Mouse (Mus musculus): ENCODE measurements around the gene Cib3. TPM values are rescaled to one million over a fixed set of nuclear protein-coding genes. Genes with fewer than 3 reads are reported as not detected.

Cib3 gene
- polyA plus RNA-seq, 1 experiment from 2014 or later, result not detected

Other genes with a start within 250 kb of the Cib3 start
- 0.32 and 0.45 TPM in 2 replicates for gene Cyp4f18, start 203.2 kb downstream of the Cib3 start, polyA plus RNA-seq (2016; fragmentation: Nextera tagmentation; extraction: Ambion mirVana)
- not detected in 2 replicates for gene Olfr372, start 171.6 kb downstream of the Cib3 start, polyA plus RNA-seq (2016; fragmentation: Nextera tagmentation; extraction: Ambion mirVana)
- gene Olfr373, start 129.7 kb downstream of the Cib3 start, polyA plus RNA-seq (2016; fragmentation: Nextera tagmentation; extraction: Ambion mirVana), result 0.06 TPM in 1 of 2 replicates, not detected in the other
- not detected in 2 replicates for gene Olfr374, start 105.8 kb downstream of the Cib3 start, polyA plus RNA-seq (2016; fragmentation: Nextera tagmentation; extraction: Ambion mirVana)
- 634 and 649 TPM in 2 replicates for gene Tpm4, start 77.9 kb downstream of the Cib3 start, polyA plus RNA-seq (2016; fragmentation: Nextera tagmentation; extraction: Ambion mirVana)
- gene Rab8a, start 51.6 kb downstream of the Cib3 start, polyA plus RNA-seq (2016; fragmentation: Nextera tagmentation; extraction: Ambion mirVana), result 138 and 144 TPM in 2 replicates
- gene Hsh2d, start 23.2 kb downstream of the Cib3 start, polyA plus RNA-seq (2016; fragmentation: Nextera tagmentation; extraction: Ambion mirVana), result 0.07 TPM in 1 of 2 replicates, not detected in the other
- gene Gm11034, start 799 bp upstream of the Cib3 start, polyA plus RNA-seq (2016; fragmentation: Nextera tagmentation; extraction: Ambion mirVana), result not detected in 2 replicates
- gene Fam32a, start 6.9 kb upstream of the Cib3 start, polyA plus RNA-seq (2016; fragmentation: Nextera tagmentation; extraction: Ambion mirVana), result 77.6 and 80.0 TPM in 2 replicates
- 181 and 183 TPM in 2 replicates for gene Ap1m1, start 27.2 kb upstream of the Cib3 start, polyA plus RNA-seq (2016; fragmentation: Nextera tagmentation; extraction: Ambion mirVana)
- 36.7 and 41.7 TPM in 2 replicates for gene Gm10282, start 92.4 kb upstream of the Cib3 start, polyA plus RNA-seq (2016; fragmentation: Nextera tagmentation; extraction: Ambion mirVana)
- 2.6 and 3.0 TPM in 2 replicates for gene Klf2, start 106.2 kb upstream of the Cib3 start, polyA plus RNA-seq (2016; fragmentation: Nextera tagmentation; extraction: Ambion mirVana)
- gene Eps15l1, start 208.6 kb upstream of the Cib3 start, polyA plus RNA-seq (2016; fragmentation: Nextera tagmentation; extraction: Ambion mirVana), result 72.9 and 74.3 TPM in 2 replicates
- gene Calr3, start 231.0 kb upstream of the Cib3 start, polyA plus RNA-seq (2016; fragmentation: Nextera tagmentation; extraction: Ambion mirVana), result 1.1 and 1.5 TPM in 2 replicates
- gene 1700030K09Rik, start 231.0 kb upstream of the Cib3 start, polyA plus RNA-seq (2016; fragmentation: Nextera tagmentation; extraction: Ambion mirVana), result 13.6 and 14.3 TPM in 2 replicates

All from forebrain, embryonic 10.5 days (tissue).